Mouse (Mus musculus) cerebellum, adult 9-11 months (tissue): Measurements from ENCODE around the gene P2ry6.

Experiments used
- DNase-seq: peaks from one replicate; pipeline ENCODE4 v3.0.0; 2022

P2ry6 gene

GRCm38 (mm10) chr7:100911246-100911770 lies 63.1 kb downstream of the P2ry6 start:
- DNase-seq = no peak

- DNase-seq = no peak
These were observed 65.9 kb downstream of the P2ry6 start for GRCm38 (mm10) chr7:100908567-100908966.

GRCm38 (mm10) chr7:100908061-100908460 lies 66.4 kb downstream of the P2ry6 start:
- DNase-seq = no peak

- DNase-seq = peak; percentile 59
These were observed 67.2 kb downstream of the P2ry6 start for GRCm38 (mm10) chr7:100907231-100907630.

GRCm38 (mm10) chr7:100906029-100906789 lies 68.2 kb downstream of the P2ry6 start:
- DNase-seq = no peak

- no peak for DNase-seq
These were observed 69.4 kb downstream of the P2ry6 start for GRCm38 (mm10) chr7:100905037-100905436.

- no peak for DNase-seq
These were observed 69.8 kb downstream of the P2ry6 start for GRCm38 (mm10) chr7:100904612-100905011.

- DNase-seq = no peak
These were observed 71.9 kb downstream of the P2ry6 start for GRCm38 (mm10) chr7:100902451-100903137.

GRCm38 (mm10) chr7:100897828-100898227 lies 76.6 kb downstream of the P2ry6 start:
- no peak for DNase-seq

- no peak for DNase-seq
These were observed 79.6 kb downstream of the P2ry6 start for GRCm38 (mm10) chr7:100894833-100895226.

GRCm38 (mm10) chr7:100894057-100894832 lies 80.2 kb downstream of the P2ry6 start:
- peak; percentile 79 for DNase-seq

GRCm38 (mm10) chr7:100893249-100894056 lies 81.0 kb downstream of the P2ry6 start:
- peak; percentile 81 for DNase-seq
